Mouse (Mus musculus): ENCODE measurements around the gene Gm5294.

DNA sequence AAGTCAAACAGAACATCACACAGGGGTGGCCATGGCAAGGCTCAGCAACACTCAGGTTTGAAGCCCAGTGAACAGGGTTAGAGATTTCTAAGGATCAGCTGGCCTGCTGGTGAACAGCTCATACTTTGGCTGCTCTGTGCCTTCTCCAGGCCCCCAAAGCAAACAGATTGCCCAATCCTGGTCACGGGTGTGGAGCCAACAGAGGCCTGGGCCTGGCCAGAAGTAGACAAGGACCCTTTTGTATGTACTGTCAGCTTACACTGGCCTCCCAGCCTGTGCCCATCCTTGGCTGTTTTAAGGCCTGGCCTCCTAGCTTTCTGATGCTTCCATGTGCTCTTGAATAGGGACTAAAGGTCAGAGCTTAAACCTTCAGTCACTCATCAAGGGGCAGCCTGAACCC is 43.5 kb upstream of the Gm5294 start:
- no peak for TF ChIP-seq MYOG (IDR thresholded peaks at IDR 0.05; ENCODE audit: control insufficient read depth, extremely low read depth, insufficient read length)
- no peak for TF ChIP-seq CTCF (IDR thresholded peaks at IDR 0.05; ENCODE audit: control insufficient read depth, insufficient read depth, insufficient read length)
